Mouse (Mus musculus): ENCODE measurements around the gene Abat. TPM values are rescaled to one million over a fixed set of nuclear protein-coding genes. Genes with fewer than 3 reads are reported as not detected.

The Abat gene
- total RNA-seq, 1 experiment: 4.3 TPM

GRCm38 (mm10) chr16:8573751-8574150 is 60.5 kb downstream of the Abat start:
- DNase-seq (ENCODE audit: low read depth, low spot score): no peak
- H3K27ac ChIP-seq (ENCODE audit: insufficient read depth, low read depth, low read length, poor library complexity, severe bottlenecking): no peak overlapping the region; the same call in 1 of the 2 replicates
- no peaks in the 10 kb centered on the region for H3K36me3 ChIP-seq (ENCODE audit: control insufficient read depth, insufficient read depth, low read length, poor library complexity, severe bottlenecking)
- H3K9me3 ChIP-seq (ENCODE audit: control insufficient read depth, insufficient read depth, low read depth, low read length): no peaks in the 10 kb centered on the region
- H3K9ac ChIP-seq (ENCODE audit: insufficient read depth, low read depth, low read length, poor library complexity, severe bottlenecking): no peak overlapping the region
- no peak for TF ChIP-seq CHD2 (IDR thresholded peaks at IDR 0.05; ENCODE audit: low read depth, low read length)
- TF ChIP-seq MAFK (IDR thresholded peaks at IDR 0.05; ENCODE audit: insufficient read depth, low read depth, low read length): no peak
- TF ChIP-seq ZC3H11A (IDR thresholded peaks at IDR 0.05; ENCODE audit: borderline replicate concordance, low read depth, low read length): no peak
- TF ChIP-seq ZNF384 (IDR thresholded peaks at IDR 0.05; ENCODE audit: low read depth, low read length): no peak
- no peak for TF ChIP-seq HCFC1 (IDR thresholded peaks at IDR 0.05; ENCODE audit: borderline replicate concordance, insufficient read depth, low read length)
- peaks cover 11 to 27% of the 10 kb centered on the region in 2 experiments for H3K4me1 ChIP-seq (ENCODE audit: control insufficient read depth in 2 of 2, insufficient read depth in 2 of 2, low read length in 2 of 2, poor library complexity in 1 of 2)
- in situ Hi-C loops (cut with MboI; ENCODE audit: low sequenced_read_pairs in 2 of 2, unreplicated experiment in 2 of 2): no loop called here
- no peak overlapping the region for H3K4me3 ChIP-seq (ENCODE audit: insufficient read depth in 1 of 2, low read depth in 1 of 2, low read length in 2 of 2, poor library complexity in 1 of 2, severe bottlenecking in 1 of 2)

- Histone ChIP-seq H3K27ac (ENCODE audit: insufficient read depth, low read depth, low read length, poor library complexity, severe bottlenecking) (no peak overlapping the region; the same call in 1 of the 2 replicates), H3K4me3 (ENCODE audit: insufficient read depth in 1 of 2, low read depth in 1 of 2, low read length in 2 of 2, poor library complexity in 1 of 2, severe bottlenecking in 1 of 2) (no peak overlapping the region), H3K36me3 (ENCODE audit: control insufficient read depth, insufficient read depth, low read length, poor library complexity, severe bottlenecking) (no peaks in the 10 kb centered on the region), H3K4me1 (ENCODE audit: control insufficient read depth in 2 of 2, insufficient read depth in 2 of 2, low read length in 2 of 2, poor library complexity in 1 of 2) (peaks cover 11 to 27% of the 10 kb centered on the region in 2 experiments), H3K9ac (ENCODE audit: insufficient read depth, low read depth, low read length, poor library complexity, severe bottlenecking) (no peak overlapping the region), H3K9me3 (ENCODE audit: control insufficient read depth, insufficient read depth, low read depth, low read length) (no peaks in the 10 kb centered on the region)
- DNase-seq (ENCODE audit: low read depth, low spot score): no peak
- TF ChIP-seq ZNF384 (IDR thresholded peaks at IDR 0.05; ENCODE audit: low read depth, low read length): no peak
- TF ChIP-seq CHD2 (IDR thresholded peaks at IDR 0.05; ENCODE audit: low read depth, low read length): no peak
- no peak for TF ChIP-seq MAFK (IDR thresholded peaks at IDR 0.05; ENCODE audit: insufficient read depth, low read depth, low read length)
- TF ChIP-seq HCFC1 (IDR thresholded peaks at IDR 0.05; ENCODE audit: borderline replicate concordance, insufficient read depth, low read length): no peak
- TF ChIP-seq ZC3H11A (IDR thresholded peaks at IDR 0.05; ENCODE audit: borderline replicate concordance, low read depth, low read length): no peak
- in situ Hi-C loops (cut with MboI; ENCODE audit: low sequenced_read_pairs in 2 of 2, unreplicated experiment in 2 of 2): no loop called here
Measured at GRCm38 (mm10) chr16:8574316-8574715, 61.1 kb downstream of the Abat start.

GRCm38 (mm10) chr16:8576111-8576510 is 62.9 kb downstream of the Abat start:
- Histone ChIP-seq H3K27ac (ENCODE audit: insufficient read depth, low read depth, low read length, poor library complexity, severe bottlenecking) (no peak overlapping the region), H3K9ac (ENCODE audit: insufficient read depth, low read depth, low read length, poor library complexity, severe bottlenecking) (no peak overlapping the region), H3K9me3 (ENCODE audit: control insufficient read depth, insufficient read depth, low read depth, low read length) (no peaks in the 10 kb centered on the region), H3K4me3 (ENCODE audit: insufficient read depth in 1 of 2, low read depth in 1 of 2, low read length in 2 of 2, poor library complexity in 1 of 2, severe bottlenecking in 1 of 2) (no peak overlapping the region), H3K36me3 (ENCODE audit: control insufficient read depth, insufficient read depth, low read length, poor library complexity, severe bottlenecking) (no peaks in the 10 kb centered on the region), H3K4me1 (ENCODE audit: control insufficient read depth in 2 of 2, insufficient read depth in 2 of 2, low read length in 2 of 2, poor library complexity in 1 of 2) (peaks cover 13 to 30% of the 10 kb centered on the region in 2 experiments)
- TF ChIP-seq ZC3H11A (IDR thresholded peaks at IDR 0.05; ENCODE audit: borderline replicate concordance, low read depth, low read length): no peak
- no peak for TF ChIP-seq MAFK (IDR thresholded peaks at IDR 0.05; ENCODE audit: insufficient read depth, low read depth, low read length)
- no peak for TF ChIP-seq HCFC1 (IDR thresholded peaks at IDR 0.05; ENCODE audit: borderline replicate concordance, insufficient read depth, low read length)
- TF ChIP-seq CHD2 (IDR thresholded peaks at IDR 0.05; ENCODE audit: low read depth, low read length): no peak
- no peak for TF ChIP-seq ZNF384 (IDR thresholded peaks at IDR 0.05; ENCODE audit: low read depth, low read length)
- no peak for DNase-seq (ENCODE audit: low read depth, low spot score)
- in situ Hi-C loops (cut with MboI; ENCODE audit: low sequenced_read_pairs in 2 of 2, unreplicated experiment in 2 of 2): no loop called here

GRCm38 (mm10) chr16:8576901-8577300 is 63.7 kb downstream of the Abat start:
- Histone ChIP-seq H3K27ac (ENCODE audit: insufficient read depth, low read depth, low read length, poor library complexity, severe bottlenecking) (peak overlapping the region; percentile 18; the same call in 1 of the 2 replicates), H3K4me1 (ENCODE audit: control insufficient read depth in 2 of 2, insufficient read depth in 2 of 2, low read length in 2 of 2, poor library complexity in 1 of 2) (peaks cover 13 to 30% of the 10 kb centered on the region in 2 experiments), H3K9ac (ENCODE audit: insufficient read depth, low read depth, low read length, poor library complexity, severe bottlenecking) (no peak overlapping the region), H3K4me3 (ENCODE audit: insufficient read depth in 1 of 2, low read depth in 1 of 2, low read length in 2 of 2, poor library complexity in 1 of 2, severe bottlenecking in 1 of 2) (no peak overlapping the region), H3K36me3 (ENCODE audit: control insufficient read depth, insufficient read depth, low read length, poor library complexity, severe bottlenecking) (no peaks in the 10 kb centered on the region), H3K9me3 (ENCODE audit: control insufficient read depth, insufficient read depth, low read depth, low read length) (no peaks in the 10 kb centered on the region)
- in situ Hi-C loops (cut with MboI; ENCODE audit: low sequenced_read_pairs in 2 of 2, unreplicated experiment in 2 of 2): no loop called here
- TF ChIP-seq ZC3H11A (IDR thresholded peaks at IDR 0.05; ENCODE audit: borderline replicate concordance, low read depth, low read length): no peak
- no peak for TF ChIP-seq MAFK (IDR thresholded peaks at IDR 0.05; ENCODE audit: insufficient read depth, low read depth, low read length)
- no peak for TF ChIP-seq CHD2 (IDR thresholded peaks at IDR 0.05; ENCODE audit: low read depth, low read length)
- TF ChIP-seq HCFC1 (IDR thresholded peaks at IDR 0.05; ENCODE audit: borderline replicate concordance, insufficient read depth, low read length): no peak
- TF ChIP-seq ZNF384 (IDR thresholded peaks at IDR 0.05; ENCODE audit: low read depth, low read length): no peak
- DNase-seq (ENCODE audit: low read depth, low spot score): no peak

GRCm38 (mm10) chr16:8578326-8578725 is 65.1 kb downstream of the Abat start:
- H3K4me3 ChIP-seq (ENCODE audit: insufficient read depth in 1 of 2, low read depth in 1 of 2, low read length in 2 of 2, poor library complexity in 1 of 2, severe bottlenecking in 1 of 2): no peak overlapping the region
- in situ Hi-C loops (cut with MboI; ENCODE audit: low sequenced_read_pairs in 2 of 2, unreplicated experiment in 2 of 2): no loop called here
- DNase-seq (ENCODE audit: low read depth, low spot score): no peak
- no peak overlapping the region for H3K9ac ChIP-seq (ENCODE audit: insufficient read depth, low read depth, low read length, poor library complexity, severe bottlenecking)
- H3K27ac ChIP-seq (ENCODE audit: insufficient read depth, low read depth, low read length, poor library complexity, severe bottlenecking): no peak overlapping the region
- H3K4me1 ChIP-seq (ENCODE audit: control insufficient read depth in 2 of 2, insufficient read depth in 2 of 2, low read length in 2 of 2, poor library complexity in 1 of 2): peaks cover 9 to 19% of the 10 kb centered on the region in 2 experiments
- TF ChIP-seq MAFK (IDR thresholded peaks at IDR 0.05; ENCODE audit: insufficient read depth, low read depth, low read length): no peak
- no peak for TF ChIP-seq ZC3H11A (IDR thresholded peaks at IDR 0.05; ENCODE audit: borderline replicate concordance, low read depth, low read length)
- no peak for TF ChIP-seq HCFC1 (IDR thresholded peaks at IDR 0.05; ENCODE audit: borderline replicate concordance, insufficient read depth, low read length)
- TF ChIP-seq ZNF384 (IDR thresholded peaks at IDR 0.05; ENCODE audit: low read depth, low read length): no peak
- TF ChIP-seq CHD2 (IDR thresholded peaks at IDR 0.05; ENCODE audit: low read depth, low read length): no peak
- H3K36me3 ChIP-seq (ENCODE audit: control insufficient read depth, insufficient read depth, low read length, poor library complexity, severe bottlenecking): no peaks in the 10 kb centered on the region
- H3K9me3 ChIP-seq (ENCODE audit: control insufficient read depth, insufficient read depth, low read depth, low read length): no peaks in the 10 kb centered on the region
